Mouse (Mus musculus) spleen, postnatal 4 days (tissue): Measurements from ENCODE around the gene Rapgef3.

Experiments
- DNase-seq, 2 experiments: peaks; one replicate each; pipeline ENCODE4 v3.0.0; 2022; ENCODE audit warnings: low spot score in 2 of 2

Rapgef3 gene

GRCm38 (mm10) chr15:97767280-97768186 lies at the start of gene Rapgef3:
TSS of gene Rapgef3 (minus strand) at chr15:97767972.
- peak; percentile 78 to 89 for DNase-seq

GRCm38 (mm10) chr15:97816199-97816994 lies 48.6 kb upstream of the Rapgef3 start:
- DNase-seq: no peak

GRCm38 (mm10) chr15:97815254-97815653 lies 47.5 kb upstream of the Rapgef3 start:
- DNase-seq: no peak

- DNase-seq: no peak
Measured at GRCm38 (mm10) chr15:97814703-97815102, 46.9 kb upstream of the Rapgef3 start.

GRCm38 (mm10) chr15:97813452-97814204 lies 45.9 kb upstream of the Rapgef3 start:
- DNase-seq: no peak

GRCm38 (mm10) chr15:97812875-97813274 lies 45.1 kb upstream of the Rapgef3 start:
- no peak for DNase-seq

GRCm38 (mm10) chr15:97812126-97812525 lies 44.4 kb upstream of the Rapgef3 start:
- DNase-seq: no peak

- no peak for DNase-seq
Measured at GRCm38 (mm10) chr15:97811307-97811706, 43.5 kb upstream of the Rapgef3 start.

GRCm38 (mm10) chr15:97810399-97810798 lies 42.6 kb upstream of the Rapgef3 start:
- no peak for DNase-seq

- DNase-seq: no peak
Measured at GRCm38 (mm10) chr15:97809942-97810341, 42.2 kb upstream of the Rapgef3 start.

- DNase-seq: no peak
Measured at GRCm38 (mm10) chr15:97809206-97809605, 41.4 kb upstream of the Rapgef3 start.

GRCm38 (mm10) chr15:97808532-97808931 lies 40.8 kb upstream of the Rapgef3 start:
- DNase-seq: no peak

GRCm38 (mm10) chr15:97807867-97808266 lies 40.1 kb upstream of the Rapgef3 start:
- DNase-seq: no peak

GRCm38 (mm10) chr15:97802575-97802974 lies 34.8 kb upstream of the Rapgef3 start:
- DNase-seq: no peak

- no peak for DNase-seq
Measured at GRCm38 (mm10) chr15:97801811-97802210, 34.0 kb upstream of the Rapgef3 start.

- DNase-seq: peak in 1 of 2 experiments; percentile 61
Measured at GRCm38 (mm10) chr15:97800853-97801252, 33.1 kb upstream of the Rapgef3 start.

- DNase-seq: no peak
Measured at GRCm38 (mm10) chr15:97799446-97799845, 31.7 kb upstream of the Rapgef3 start.

- DNase-seq: no peak
Measured at GRCm38 (mm10) chr15:97798134-97798533, 30.4 kb upstream of the Rapgef3 start.

GRCm38 (mm10) chr15:97796674-97797310 lies 29.0 kb upstream of the Rapgef3 start:
- no peak for DNase-seq

- no peak for DNase-seq
Measured at GRCm38 (mm10) chr15:97795559-97796235, 27.9 kb upstream of the Rapgef3 start.

- no peak for DNase-seq
Measured at GRCm38 (mm10) chr15:97794268-97794667, 26.5 kb upstream of the Rapgef3 start.
